Mouse (Mus musculus) adipocyte (in vitro differentiated cells): ENCODE measurements around the gene Tas2r135.

Experiments used
- DNase-seq: peaks from one replicate; pipeline ENCODE4 v3.0.0-alpha.2; 2016; ENCODE audit warnings: low spot score

The Tas2r135 gene

GRCm38 (mm10) chr6:42405134-42405533 lies at the start of gene Tas2r135:
TSS of gene Tas2r135 (plus strand) at chr6:42405434.
- DNase-seq, result no peak

GRCm38 (mm10) chr6:42355794-42356600 lies 49.2 kb upstream of the Tas2r135 start:
- no peak for DNase-seq

GRCm38 (mm10) chr6:42356913-42357312 lies 48.3 kb upstream of the Tas2r135 start:
- no peak for DNase-seq

- DNase-seq, result no peak
Observed at GRCm38 (mm10) chr6:42357901-42358300, 47.3 kb upstream of the Tas2r135 start.

GRCm38 (mm10) chr6:42358901-42359300 lies 46.3 kb upstream of the Tas2r135 start:
- DNase-seq, result no peak

GRCm38 (mm10) chr6:42359364-42360147 lies 45.7 kb upstream of the Tas2r135 start:
- DNase-seq, result no peak

- DNase-seq, result no peak
Observed at GRCm38 (mm10) chr6:42360231-42360840, 44.9 kb upstream of the Tas2r135 start.

- no peak for DNase-seq
Observed at GRCm38 (mm10) chr6:42361041-42361895, 44.0 kb upstream of the Tas2r135 start.

- DNase-seq, result no peak
Observed at GRCm38 (mm10) chr6:42362074-42362473, 43.2 kb upstream of the Tas2r135 start.

- no peak for DNase-seq
Observed at GRCm38 (mm10) chr6:42362497-42362896, 42.7 kb upstream of the Tas2r135 start.

GRCm38 (mm10) chr6:42362974-42363373 lies 42.3 kb upstream of the Tas2r135 start:
- peak; percentile 66 for DNase-seq

GRCm38 (mm10) chr6:42364066-42364465 lies 41.2 kb upstream of the Tas2r135 start:
- DNase-seq, result no peak

GRCm38 (mm10) chr6:42364607-42365006 lies 40.6 kb upstream of the Tas2r135 start:
- DNase-seq, result no peak

- DNase-seq, result no peak
Observed at GRCm38 (mm10) chr6:42365215-42365614, 40.0 kb upstream of the Tas2r135 start.

- no peak for DNase-seq
Observed at GRCm38 (mm10) chr6:42369870-42370269, 35.4 kb upstream of the Tas2r135 start.

- no peak for DNase-seq
Observed at GRCm38 (mm10) chr6:42370630-42371363, 34.4 kb upstream of the Tas2r135 start.

GRCm38 (mm10) chr6:42372001-42372400 lies 33.2 kb upstream of the Tas2r135 start:
- no peak for DNase-seq

GRCm38 (mm10) chr6:42372421-42372815 lies 32.8 kb upstream of the Tas2r135 start:
- no peak for DNase-seq

GRCm38 (mm10) chr6:42372816-42373547 lies 32.3 kb upstream of the Tas2r135 start, which contains the start of gene Epha1:
TSS of gene Epha1 (minus strand) at chr6:42373268.
- DNase-seq, result peak; percentile 46
